Mouse (Mus musculus): Measurements from ENCODE around the gene Zbtb3. TPM values are rescaled to one million over a fixed set of nuclear protein-coding genes. Genes with fewer than 3 reads are reported as not detected.

Gene Zbtb3
- polyA plus RNA-seq, 1 experiment = 1.6 TPM

- H3K4me3 ChIP-seq (ENCODE audit: insufficient read depth, low read depth, low read length) = peak within 1 kb of the TSS; percentile 90
- H3K27me3 ChIP-seq (replicated peaks; ENCODE audit: control insufficient read depth, insufficient read depth, low read length) = no peaks in the 10 kb centered on the region
- H3K27ac ChIP-seq (ENCODE audit: insufficient read depth, low read depth, low read length) = peak within 1 kb of the TSS; percentile 98
- DNase-seq = peak; percentile 99
- TF ChIP-seq CTCF (conservative IDR thresholded peaks at IDR 0.05; ENCODE audit: insufficient read depth, insufficient read length, low read depth, low read length) = no peak
- peak; percentile 77 for TF ChIP-seq POLR2A (IDR thresholded peaks at IDR 0.05; ENCODE audit: low read depth, low read length)
- WGBS = under 1% methylated on average over 33 of the region's 33 CpGs
- H3K4me1 ChIP-seq (ENCODE audit: control insufficient read depth, insufficient read depth, low read length) = peaks cover 9% of the 10 kb centered on the region; the same call in 1 of the 2 replicates
- H3K36me3 ChIP-seq (ENCODE audit: control insufficient read depth, insufficient read depth, low read length) = peaks cover 1% of the 10 kb centered on the region; the same call in 1 of the 2 replicates
Observed at GRCm38 (mm10) chr19:8818801-8819595, 16.6 kb downstream of the Zbtb3 start, which contains the start of gene Ttc9c. Gene Ttc9c, minus strand, starts transcription at chr19:8819333.

DNA sequence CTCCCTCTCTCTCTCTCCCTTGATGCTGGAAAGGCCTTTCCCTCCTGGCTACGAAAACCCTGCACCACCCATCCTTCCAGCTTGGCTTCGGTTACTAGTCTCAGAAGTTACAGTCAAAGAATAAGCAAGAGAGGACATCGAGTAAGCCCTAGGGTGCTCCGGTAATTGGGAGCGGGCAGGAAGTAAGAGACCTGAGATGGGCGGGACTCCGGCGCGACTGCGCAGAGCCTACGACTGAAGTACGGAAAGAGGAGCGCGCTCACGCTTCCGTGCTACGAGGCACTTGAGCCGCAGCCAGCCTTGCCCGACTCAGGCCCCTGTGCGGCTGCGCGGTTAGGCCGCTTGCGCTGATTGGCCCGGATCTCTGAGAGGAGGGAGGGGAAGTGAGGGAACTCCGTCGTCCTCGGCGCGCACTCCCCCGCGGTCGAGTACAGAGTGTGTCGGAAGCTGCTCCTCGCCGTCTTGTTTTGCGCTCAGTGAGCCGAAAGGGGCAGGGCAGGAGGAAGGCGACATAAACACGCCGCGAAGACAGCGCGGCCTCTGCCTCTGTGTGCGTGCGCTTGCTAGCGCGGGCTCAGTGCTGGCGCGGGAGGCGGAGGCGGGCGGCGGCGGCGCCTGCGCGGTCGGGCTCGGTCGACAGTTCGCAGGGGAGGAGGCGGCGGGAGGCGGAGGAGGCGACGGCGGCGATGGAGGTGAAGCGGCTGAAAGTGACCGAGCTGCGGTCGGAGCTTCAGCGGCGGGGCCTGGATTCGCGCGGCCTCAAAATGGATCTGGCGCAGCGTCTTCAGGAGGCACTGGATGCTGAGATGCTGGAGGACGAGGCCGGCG lies 17.5 kb downstream of the Zbtb3 start, which contains the start of gene Hnrnpul2:
Gene Hnrnpul2 (plus strand): TSS at position 415 of the 828 bp plus-strand sequence.
- TF ChIP-seq CTCF (conservative IDR thresholded peaks at IDR 0.05; ENCODE audit: insufficient read depth, insufficient read length, low read depth, low read length) = no peak
- TF ChIP-seq POLR2A (IDR thresholded peaks at IDR 0.05; ENCODE audit: low read depth, low read length) = peak; percentile 93

GRCm38 (mm10) chr19:8820424-8820956 lies 18.1 kb downstream of the Zbtb3 start:
- TF ChIP-seq CTCF (conservative IDR thresholded peaks at IDR 0.05; ENCODE audit: insufficient read depth, insufficient read length, low read depth, low read length) = no peak
- WGBS = under 1% methylated on average over 46 of the region's 48 CpGs

More for the DNA sequence above, 17.5 kb downstream of the Zbtb3 start, which contains the start of gene Hnrnpul2:
- WGBS = 1% methylated on average over 81 of the region's 83 CpGs
- Histone ChIP-seq H3K27me3 (replicated peaks; ENCODE audit: control insufficient read depth, insufficient read depth, low read length) (no peaks in the 10 kb centered on the region), H3K36me3 (ENCODE audit: control insufficient read depth, insufficient read depth, low read length) (peaks cover 2% of the 10 kb centered on the region), H3K4me3 (ENCODE audit: insufficient read depth, low read depth, low read length) (peak within 1 kb of the TSS; percentile 90), H3K27ac (ENCODE audit: insufficient read depth, low read depth, low read length) (peak within 1 kb of the TSS; percentile 98), H3K4me1 (ENCODE audit: control insufficient read depth, insufficient read depth, low read length) (peaks cover 9% of the 10 kb centered on the region; the same call in 1 of the 2 replicates)
- DNase-seq = peak; percentile 99

GRCm38 (mm10) chr19:8821146-8821545 lies 18.8 kb downstream of the Zbtb3 start:
- Histone ChIP-seq H3K27ac (ENCODE audit: insufficient read depth, low read depth, low read length) (peak overlapping the region; percentile 98), H3K4me1 (ENCODE audit: control insufficient read depth, insufficient read depth, low read length) (peaks cover 6% of the 10 kb centered on the region; the same call in 1 of the 2 replicates), H3K36me3 (ENCODE audit: control insufficient read depth, insufficient read depth, low read length) (peaks cover 9% of the 10 kb centered on the region), H3K4me3 (ENCODE audit: insufficient read depth, low read depth, low read length) (peak overlapping the region; percentile 90), H3K27me3 (replicated peaks; ENCODE audit: control insufficient read depth, insufficient read depth, low read length) (no peaks in the 10 kb centered on the region)
- WGBS = under 1% methylated on average over 7 of the region's 7 CpGs
- DNase-seq = peak; percentile 82
- TF ChIP-seq CTCF (conservative IDR thresholded peaks at IDR 0.05; ENCODE audit: insufficient read depth, insufficient read length, low read depth, low read length) (no peak), POLR2A (IDR thresholded peaks at IDR 0.05; ENCODE audit: low read depth, low read length) (no peak)

More at GRCm38 (mm10) chr19:8820424-8820956, 18.1 kb downstream of the Zbtb3 start:
- H3K27ac ChIP-seq (ENCODE audit: insufficient read depth, low read depth, low read length) = peak overlapping the region; percentile 98
- H3K36me3 ChIP-seq (ENCODE audit: control insufficient read depth, insufficient read depth, low read length) = peaks cover 7% of the 10 kb centered on the region
- DNase-seq = no peak
- H3K4me1 ChIP-seq (ENCODE audit: control insufficient read depth, insufficient read depth, low read length) = peaks cover 9% of the 10 kb centered on the region; the same call in 1 of the 2 replicates
- H3K27me3 ChIP-seq (replicated peaks; ENCODE audit: control insufficient read depth, insufficient read depth, low read length) = no peaks in the 10 kb centered on the region
- H3K4me3 ChIP-seq (ENCODE audit: insufficient read depth, low read depth, low read length) = peak overlapping the region; percentile 90

- Histone ChIP-seq H3K27ac (ENCODE audit: insufficient read depth, low read depth, low read length) (no peak overlapping the region), H3K36me3 (ENCODE audit: control insufficient read depth, insufficient read depth, low read length) (peaks cover 16% of the 10 kb centered on the region), H3K4me3 (ENCODE audit: insufficient read depth, low read depth, low read length) (0 out of 2 replicates have a peak overlapping the region, but pooled peaks have one; percentile 13), H3K27me3 (replicated peaks; ENCODE audit: control insufficient read depth, insufficient read depth, low read length) (no peaks in the 10 kb centered on the region), H3K4me1 (ENCODE audit: control insufficient read depth, insufficient read depth, low read length) (peaks cover 3% of the 10 kb centered on the region; the same call in 1 of the 2 replicates)
- 37% methylated on average over 8 of the region's 8 CpGs for WGBS
- DNase-seq = no peak
- TF ChIP-seq POLR2A (IDR thresholded peaks at IDR 0.05; ENCODE audit: low read depth, low read length) (no peak), CTCF (conservative IDR thresholded peaks at IDR 0.05; ENCODE audit: insufficient read depth, insufficient read length, low read depth, low read length) (no peak)
Observed at GRCm38 (mm10) chr19:8822696-8823095, 20.3 kb downstream of the Zbtb3 start.

DNA sequence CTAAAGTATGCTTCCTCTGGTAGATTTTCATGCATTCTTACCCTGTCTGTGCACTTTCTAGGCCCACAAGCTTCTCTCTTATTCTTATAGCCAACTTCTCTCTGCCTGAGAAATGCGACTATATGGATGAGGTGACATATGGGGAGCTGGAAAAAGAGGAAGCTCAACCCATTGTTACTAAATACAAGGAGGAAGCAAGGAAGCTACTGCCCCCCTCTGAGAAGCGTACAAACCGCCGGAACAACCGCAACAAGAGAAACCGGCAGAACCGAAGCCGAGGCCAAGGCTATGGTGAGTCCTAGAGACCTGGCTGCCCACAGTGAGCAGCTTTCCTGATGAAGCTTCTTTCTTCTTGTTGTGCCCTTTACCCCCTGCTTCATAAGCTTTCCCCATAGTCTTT lies 27.3 kb downstream of the Zbtb3 start, which contains the start of gene AC129217.1:
Gene AC129217.1 (plus strand): TSS at position 114 of the 400 bp plus-strand sequence.
- peak; percentile 15 for DNase-seq
- Histone ChIP-seq H3K27ac (ENCODE audit: insufficient read depth, low read depth, low read length) (no peak within 1 kb of the TSS), H3K4me1 (ENCODE audit: control insufficient read depth, insufficient read depth, low read length) (no peaks in the 10 kb centered on the region), H3K4me3 (ENCODE audit: insufficient read depth, low read depth, low read length) (no peak within 1 kb of the TSS), H3K36me3 (ENCODE audit: control insufficient read depth, insufficient read depth, low read length) (peaks cover 50% of the 10 kb centered on the region), H3K27me3 (replicated peaks; ENCODE audit: control insufficient read depth, insufficient read depth, low read length) (no peaks in the 10 kb centered on the region)
- TF ChIP-seq CTCF (conservative IDR thresholded peaks at IDR 0.05; ENCODE audit: insufficient read depth, insufficient read length, low read depth, low read length) (no peak), POLR2A (IDR thresholded peaks at IDR 0.05; ENCODE audit: low read depth, low read length) (no peak)
- WGBS = 86% methylated on average over 8 of the region's 8 CpGs

Data from kidney, adult 2 months (tissue).